Mouse (Mus musculus): ENCODE data around the gene Hist1h2bm.

DNA sequence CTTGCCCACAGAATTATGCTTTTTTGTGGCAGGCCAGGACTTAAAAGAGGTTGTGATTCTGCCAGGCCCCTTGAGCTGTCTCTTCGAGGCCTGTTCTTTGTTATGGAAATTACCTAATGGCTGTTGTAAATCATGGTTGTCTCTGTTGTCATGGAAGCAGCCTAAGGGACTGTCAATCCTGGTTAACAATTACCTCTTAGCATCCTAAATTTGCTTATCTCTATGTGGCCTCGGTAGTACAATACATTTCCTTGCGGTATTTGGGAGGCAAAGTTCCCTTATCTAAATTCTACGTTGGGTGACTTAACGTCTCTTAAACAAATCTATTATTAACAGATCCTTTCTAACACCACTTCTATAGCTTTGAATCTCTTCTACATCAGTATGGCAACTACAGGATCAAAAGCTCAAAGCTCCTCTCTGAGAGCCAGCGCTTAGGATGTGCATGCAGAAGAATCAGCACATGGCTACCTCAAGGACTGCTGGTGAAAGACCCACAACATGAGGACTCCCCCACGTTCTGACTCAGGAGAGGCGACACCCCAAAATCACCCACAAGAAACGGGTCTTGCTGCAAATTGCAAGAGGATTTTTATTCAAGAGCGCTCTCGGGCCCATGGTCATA, 6.2 kb downstream of the Hist1h2bm start:
- TF ChIP-seq POLR2A (IDR thresholded peaks at IDR 0.05; ENCODE audit: borderline replicate concordance, extremely low read depth, insufficient read depth, insufficient read length, poor library complexity, severe bottlenecking) (no peak), CTCF (IDR thresholded peaks at IDR 0.05; ENCODE audit: borderline replicate concordance, extremely low read depth, insufficient read depth, insufficient read length) (no peak)

Measured in brain, embryonic 14.5 days (tissue).